Mouse (Mus musculus) intestine, postnatal 0 days (tissue): ENCODE measurements at regions not wholly inside any gene's neighbourhood (a gene's known extent, or its start where the extent isn't known, plus 50 kb on each side); places are given as distances from the start of the nearest gene placed in this dataset.

ENCODE experiments used
- ATAC-seq: fragments of 200-750 bp; cut with Nextera tagmentation; 2 replicates; pipeline ENCODE4 v1.8.0; 2017; ENCODE audit warnings: mild to moderate bottlenecking, moderate TSS enrichment, moderate library complexity
- H3K27ac ChIP-seq: fragments of 300-500 bp; sonication (generic); 2 replicates; pipeline ENCODE4 v1.5.1; 2014; ENCODE audit warnings: mild to moderate bottlenecking, low read depth, low read length, moderate library complexity
- H3K27me3 ChIP-seq: fragments of 300-500 bp; sonication (generic); replicated peaks from 2 replicates; pipeline ENCODE4 v1.6.1; 2014; ENCODE audit warnings: low read length, mixed read lengths; ENCODE audit not compliant: control insufficient read depth, insufficient read depth
- H3K36me3 ChIP-seq: fragments of 300-500 bp; sonication (generic); 2 replicates; pipeline ENCODE4 v1.6.1; 2014; ENCODE audit warnings: mild to moderate bottlenecking, moderate library complexity; ENCODE audit not compliant: control insufficient read depth, insufficient read depth
- H3K4me1 ChIP-seq: fragments of 300-500 bp; sonication (generic); replicated peaks from 2 replicates; pipeline ENCODE4 v1.6.1; 2014; ENCODE audit warnings: antibody characterized with exemption, low read length, mixed read lengths; ENCODE audit not compliant: control insufficient read depth, insufficient read depth
- H3K4me2 ChIP-seq: fragments of 300-500 bp; sonication (generic); replicated peaks from 2 replicates; pipeline ENCODE4 v1.6.1; 2014; ENCODE audit warnings: low read depth, mild to moderate bottlenecking, moderate library complexity
- H3K4me3 ChIP-seq: fragments of 300-500 bp; sonication (generic); 2 replicates; pipeline ENCODE4 v1.5.1; 2014; ENCODE audit warnings: low read depth, low read length
- H3K9ac ChIP-seq: fragments of 300-500 bp; sonication (generic); 2 replicates; pipeline ENCODE4 v1.6.1; 2014; ENCODE audit warnings: mild to moderate bottlenecking, low read depth, low read length
- H3K9me3 ChIP-seq: fragments of 300-500 bp; sonication (generic); 2 replicates; pipeline ENCODE4 v1.6.1; 2016; ENCODE audit warnings: mixed run types; ENCODE audit not compliant: control insufficient read depth
- CTCF ChIP-seq: sonication (generic); IDR thresholded peaks from 2 replicates; pipeline ENCODE4 v1.5.1; 2016; ENCODE audit warnings: low read depth, mild to moderate bottlenecking, control low read depth, antibody characterized with exemption, moderate library complexity
- WGBS: fragments of 180-500 bp; shearing (Covaris S2); extraction: QIAGEN DNeasy Blood & Tissue Kit; methylation state at CpG from one replicate; pipeline ENCODE4 v1.1.7; 2014; 5-methylcytosine and 5-hydroxymethylcytosine counted together

- 81% methylated on average over 3 of the region's 3 CpGs for WGBS
- no peaks in the 10 kb centered on the region for H3K4me1 ChIP-seq
- H3K9me3 ChIP-seq = no peaks in the 10 kb centered on the region
- peaks cover 28% of the 10 kb centered on the region for H3K27me3 ChIP-seq
- no peak overlapping the region for H3K4me2 ChIP-seq
- H3K36me3 ChIP-seq = no peaks in the 10 kb centered on the region
- TF ChIP-seq CTCF = no peak
- H3K4me3 ChIP-seq = no peak overlapping the region
- H3K27ac ChIP-seq = no peak overlapping the region
- no peak for ATAC-seq
- no peak overlapping the region for H3K9ac ChIP-seq
These were observed 142.0 kb downstream of the Kcnk1 start for GRCm38 (mm10) chr8:126136946-126137345.

GRCm38 (mm10) chr8:126137452-126137851 is 142.5 kb downstream of the Kcnk1 start:
- TF ChIP-seq CTCF = no peak
- no peaks in the 10 kb centered on the region for H3K36me3 ChIP-seq
- no peak overlapping the region for H3K4me2 ChIP-seq
- H3K9me3 ChIP-seq = no peaks in the 10 kb centered on the region
- H3K27ac ChIP-seq = no peak overlapping the region
- peaks cover 28% of the 10 kb centered on the region for H3K27me3 ChIP-seq
- no peak overlapping the region for H3K4me3 ChIP-seq
- H3K9ac ChIP-seq = no peak overlapping the region
- no peaks in the 10 kb centered on the region for H3K4me1 ChIP-seq
- WGBS = 71% methylated on average over 4 of the region's 4 CpGs
- no peak for ATAC-seq

- Histone ChIP-seq H3K27me3 (peaks cover 28% of the 10 kb centered on the region), H3K4me1 (no peaks in the 10 kb centered on the region), H3K9ac (peak overlapping the region; percentile 42), H3K4me2 (peak overlapping the region; percentile 85), H3K4me3 (peak overlapping the region; percentile 47), H3K36me3 (no peaks in the 10 kb centered on the region), H3K27ac (no peak overlapping the region), H3K9me3 (no peaks in the 10 kb centered on the region)
- no peak; the same call in 1 of the 2 replicates for ATAC-seq
- no peak for TF ChIP-seq CTCF
- WGBS = 1% methylated on average over 93 of the region's 95 CpGs
These were observed 143.9 kb downstream of the Kcnk1 start for GRCm38 (mm10) chr8:126138645-126139545.

DNA sequence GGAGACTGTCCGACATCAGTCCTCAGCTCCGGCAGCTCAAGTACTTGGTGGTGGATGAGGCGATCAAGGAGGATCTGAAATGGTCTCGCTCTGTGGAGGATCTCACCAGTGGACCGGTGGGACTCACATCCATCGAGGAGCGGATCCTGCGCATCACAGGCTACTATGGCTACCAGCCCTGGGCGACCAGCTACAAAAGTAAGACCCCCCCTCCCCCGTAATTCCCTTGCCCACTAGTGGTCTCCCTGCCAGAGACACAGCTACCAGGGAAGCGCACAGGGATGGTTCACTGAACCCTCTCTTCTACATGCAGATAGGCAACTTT is 144.5 kb downstream of the Kcnk1 start:
- 34% methylated on average over 11 of the region's 11 CpGs for WGBS
- Histone ChIP-seq H3K4me1 (no peaks in the 10 kb centered on the region), H3K27ac (no peak overlapping the region), H3K27me3 (peaks cover 28% of the 10 kb centered on the region), H3K9me3 (no peaks in the 10 kb centered on the region), H3K4me2 (peak overlapping the region; percentile 85), H3K9ac (no peak overlapping the region), H3K4me3 (peak overlapping the region; percentile 47), H3K36me3 (no peaks in the 10 kb centered on the region)
- TF ChIP-seq CTCF = no peak
- ATAC-seq = no peak; the same call in 1 of the 2 replicates

GRCm38 (mm10) chr8:126140998-126141397 is 146.0 kb downstream of the Kcnk1 start:
- Histone ChIP-seq H3K4me3 (no peak overlapping the region), H3K27ac (no peak overlapping the region), H3K27me3 (peaks cover 28% of the 10 kb centered on the region), H3K4me2 (no peak overlapping the region), H3K9ac (no peak overlapping the region), H3K9me3 (no peaks in the 10 kb centered on the region), H3K36me3 (no peaks in the 10 kb centered on the region), H3K4me1 (no peaks in the 10 kb centered on the region)
- ATAC-seq = no peak
- no peak for TF ChIP-seq CTCF
- 84% methylated on average over 6 of the region's 6 CpGs for WGBS

GRCm38 (mm10) chr8:126151527-126151926 is 146.8 kb upstream of the Slc35f3 start:
- WGBS = 75% methylated on average over 4 of the region's 4 CpGs
- no peak overlapping the region for H3K27ac ChIP-seq
- H3K4me1 ChIP-seq = no peaks in the 10 kb centered on the region
- TF ChIP-seq CTCF = no peak
- no peak for ATAC-seq
- H3K9ac ChIP-seq = no peak overlapping the region
- no peaks in the 10 kb centered on the region for H3K36me3 ChIP-seq
- H3K9me3 ChIP-seq = no peaks in the 10 kb centered on the region
- H3K4me2 ChIP-seq = no peak overlapping the region
- no peak overlapping the region for H3K4me3 ChIP-seq
- no peaks in the 10 kb centered on the region for H3K27me3 ChIP-seq
